Mouse (Mus musculus): Measurements from ENCODE around the gene Crabp2. TPM values are rescaled to one million over a fixed set of nuclear protein-coding genes. Genes with fewer than 3 reads are reported as not detected.

Gene Crabp2
- polyA plus RNA-seq, 1 experiment from 2014 or later: 44.1 TPM

GRCm38 (mm10) chr3:87971489-87972202, 23.2 kb downstream of the Crabp2 start:
- peak overlapping the region; percentile 54 for H3K4me3 ChIP-seq (ENCODE audit: low read depth, low read length)
- H3K27me3 ChIP-seq (ENCODE audit: control insufficient read depth, insufficient read depth, low read length): no peaks in the 10 kb centered on the region
- peak overlapping the region; percentile 65 for H3K9ac ChIP-seq (replicated peaks; ENCODE audit: low read depth, low read length)
- WGBS: 1% methylated on average over 50 of the region's 60 CpGs
- peak overlapping the region; percentile 58; the same call in 1 of the 2 replicates for H3K27ac ChIP-seq (ENCODE audit: low read length)
- peaks cover 38% of the 10 kb centered on the region for H3K4me1 ChIP-seq (ENCODE audit: control insufficient read depth, insufficient read depth, low read length)
- H3K9me3 ChIP-seq (ENCODE audit: control insufficient read depth, low read depth, low read length): no peaks in the 10 kb centered on the region
- H3K36me3 ChIP-seq (ENCODE audit: control insufficient read depth, insufficient read depth, low read length): no peaks in the 10 kb centered on the region; the same call in 1 of the 2 replicates
- peak overlapping the region; percentile 93 for H3K4me2 ChIP-seq (replicated peaks; ENCODE audit: low read depth, low read length)
- no peak for ATAC-seq (ENCODE audit: insufficient number of reproducible peaks, insufficient read depth, low FRiP score, low read depth)

- H3K4me1 ChIP-seq (ENCODE audit: control insufficient read depth, insufficient read depth, low read length): peaks cover 38% of the 10 kb centered on the region
- WGBS: 11% methylated on average over 8 of the region's 8 CpGs
- H3K9me3 ChIP-seq (ENCODE audit: control insufficient read depth, low read depth, low read length): no peaks in the 10 kb centered on the region
- peak overlapping the region; percentile 93 for H3K4me2 ChIP-seq (replicated peaks; ENCODE audit: low read depth, low read length)
- no peaks in the 10 kb centered on the region; the same call in 1 of the 2 replicates for H3K36me3 ChIP-seq (ENCODE audit: control insufficient read depth, insufficient read depth, low read length)
- H3K9ac ChIP-seq (replicated peaks; ENCODE audit: low read depth, low read length): peak overlapping the region; percentile 65
- H3K27ac ChIP-seq (ENCODE audit: low read length): peak overlapping the region; percentile 58; the same call in 1 of the 2 replicates
- ATAC-seq (ENCODE audit: insufficient number of reproducible peaks, insufficient read depth, low FRiP score, low read depth): no peak
- peak overlapping the region; percentile 54 for H3K4me3 ChIP-seq (ENCODE audit: low read depth, low read length)
- H3K27me3 ChIP-seq (ENCODE audit: control insufficient read depth, insufficient read depth, low read length): no peaks in the 10 kb centered on the region
Measured at GRCm38 (mm10) chr3:87972203-87972664, 23.8 kb downstream of the Crabp2 start.

GRCm38 (mm10) chr3:87972776-87973175, 24.3 kb downstream of the Crabp2 start:
- ATAC-seq (ENCODE audit: insufficient number of reproducible peaks, insufficient read depth, low FRiP score, low read depth): no peak
- peak overlapping the region; percentile 54 for H3K4me3 ChIP-seq (ENCODE audit: low read depth, low read length)
- no peak overlapping the region for H3K9ac ChIP-seq (replicated peaks; ENCODE audit: low read depth, low read length)
- H3K4me1 ChIP-seq (ENCODE audit: control insufficient read depth, insufficient read depth, low read length): peaks cover 38% of the 10 kb centered on the region
- H3K9me3 ChIP-seq (ENCODE audit: control insufficient read depth, low read depth, low read length): no peaks in the 10 kb centered on the region
- H3K27ac ChIP-seq (ENCODE audit: low read length): no peak overlapping the region
- H3K36me3 ChIP-seq (ENCODE audit: control insufficient read depth, insufficient read depth, low read length): no peaks in the 10 kb centered on the region; the same call in 1 of the 2 replicates
- H3K27me3 ChIP-seq (ENCODE audit: control insufficient read depth, insufficient read depth, low read length): no peaks in the 10 kb centered on the region
- WGBS: 24% methylated on average over 5 of the region's 5 CpGs
- H3K4me2 ChIP-seq (replicated peaks; ENCODE audit: low read depth, low read length): peak overlapping the region; percentile 93

- H3K4me1 ChIP-seq (ENCODE audit: control insufficient read depth, insufficient read depth, low read length): peaks cover 38% of the 10 kb centered on the region
- H3K9me3 ChIP-seq (ENCODE audit: control insufficient read depth, low read depth, low read length): no peaks in the 10 kb centered on the region
- peak overlapping the region; percentile 52; the same call in 1 of the 2 replicates for H3K27ac ChIP-seq (ENCODE audit: low read length)
- no peaks in the 10 kb centered on the region for H3K27me3 ChIP-seq (ENCODE audit: control insufficient read depth, insufficient read depth, low read length)
- no peaks in the 10 kb centered on the region; the same call in 1 of the 2 replicates for H3K36me3 ChIP-seq (ENCODE audit: control insufficient read depth, insufficient read depth, low read length)
- 0 out of 2 replicates have a peak overlapping the region, but pooled peaks have one; percentile 0 for H3K9ac ChIP-seq (replicated peaks; ENCODE audit: low read depth, low read length)
- peak overlapping the region; percentile 3; the same call in 1 of the 2 replicates for H3K4me3 ChIP-seq (ENCODE audit: low read depth, low read length)
- 45% methylated on average over 14 of the region's 14 CpGs for WGBS
- H3K4me2 ChIP-seq (replicated peaks; ENCODE audit: low read depth, low read length): peak overlapping the region; percentile 93
- no peak for ATAC-seq (ENCODE audit: insufficient number of reproducible peaks, insufficient read depth, low FRiP score, low read depth)
Measured at GRCm38 (mm10) chr3:87973593-87974380, 25.3 kb downstream of the Crabp2 start.

GRCm38 (mm10) chr3:87974381-87974987, 26.0 kb downstream of the Crabp2 start:
- WGBS: 29% methylated on average over 12 of the region's 12 CpGs
- no peaks in the 10 kb centered on the region for H3K9me3 ChIP-seq (ENCODE audit: control insufficient read depth, low read depth, low read length)
- no peak overlapping the region for H3K4me3 ChIP-seq (ENCODE audit: low read depth, low read length)
- peaks cover 38% of the 10 kb centered on the region for H3K4me1 ChIP-seq (ENCODE audit: control insufficient read depth, insufficient read depth, low read length)
- H3K36me3 ChIP-seq (ENCODE audit: control insufficient read depth, insufficient read depth, low read length): no peaks in the 10 kb centered on the region; the same call in 1 of the 2 replicates
- peak overlapping the region; percentile 52; the same call in 1 of the 2 replicates for H3K27ac ChIP-seq (ENCODE audit: low read length)
- H3K27me3 ChIP-seq (ENCODE audit: control insufficient read depth, insufficient read depth, low read length): no peaks in the 10 kb centered on the region
- H3K4me2 ChIP-seq (replicated peaks; ENCODE audit: low read depth, low read length): peak overlapping the region; percentile 93
- H3K9ac ChIP-seq (replicated peaks; ENCODE audit: low read depth, low read length): 0 out of 2 replicates have a peak overlapping the region, but pooled peaks have one; percentile 0
- no peak for ATAC-seq (ENCODE audit: insufficient number of reproducible peaks, insufficient read depth, low FRiP score, low read depth)

- no peaks in the 10 kb centered on the region for H3K27me3 ChIP-seq (ENCODE audit: control insufficient read depth, insufficient read depth, low read length)
- no peak overlapping the region for H3K4me3 ChIP-seq (ENCODE audit: low read depth, low read length)
- ATAC-seq (ENCODE audit: insufficient number of reproducible peaks, insufficient read depth, low FRiP score, low read depth): no peak
- H3K4me2 ChIP-seq (replicated peaks; ENCODE audit: low read depth, low read length): no peak overlapping the region
- peaks cover 36% of the 10 kb centered on the region for H3K4me1 ChIP-seq (ENCODE audit: control insufficient read depth, insufficient read depth, low read length)
- H3K27ac ChIP-seq (ENCODE audit: low read length): no peak overlapping the region
- WGBS: 81% methylated on average over 5 of the region's 5 CpGs
- no peaks in the 10 kb centered on the region; the same call in 1 of the 2 replicates for H3K36me3 ChIP-seq (ENCODE audit: control insufficient read depth, insufficient read depth, low read length)
- no peaks in the 10 kb centered on the region for H3K9me3 ChIP-seq (ENCODE audit: control insufficient read depth, low read depth, low read length)
- no peak overlapping the region for H3K9ac ChIP-seq (replicated peaks; ENCODE audit: low read depth, low read length)
Measured at GRCm38 (mm10) chr3:87979493-87979892, 31.0 kb downstream of the Crabp2 start.

GRCm38 (mm10) chr3:87980085-87980484, 31.6 kb downstream of the Crabp2 start:
- WGBS: 48% methylated on average over 3 of the region's 3 CpGs
- no peak overlapping the region for H3K27ac ChIP-seq (ENCODE audit: low read length)

GRCm38 (mm10) chr3:87980728-87981127, 32.3 kb downstream of the Crabp2 start:
- H3K36me3 ChIP-seq (ENCODE audit: control insufficient read depth, insufficient read depth, low read length): no peaks in the 10 kb centered on the region; the same call in 1 of the 2 replicates
- peaks cover 37% of the 10 kb centered on the region for H3K4me1 ChIP-seq (ENCODE audit: control insufficient read depth, insufficient read depth, low read length)
- H3K4me3 ChIP-seq (ENCODE audit: low read depth, low read length): no peak overlapping the region
- H3K27ac ChIP-seq (ENCODE audit: low read length): no peak overlapping the region
- ATAC-seq (ENCODE audit: insufficient number of reproducible peaks, insufficient read depth, low FRiP score, low read depth): no peak
- no peaks in the 10 kb centered on the region for H3K27me3 ChIP-seq (ENCODE audit: control insufficient read depth, insufficient read depth, low read length)
- WGBS: 59% methylated on average over 5 of the region's 5 CpGs
- H3K4me2 ChIP-seq (replicated peaks; ENCODE audit: low read depth, low read length): no peak overlapping the region
- H3K9me3 ChIP-seq (ENCODE audit: control insufficient read depth, low read depth, low read length): no peaks in the 10 kb centered on the region
- H3K9ac ChIP-seq (replicated peaks; ENCODE audit: low read depth, low read length): no peak overlapping the region

More at GRCm38 (mm10) chr3:87980085-87980484, 31.6 kb downstream of the Crabp2 start:
- no peaks in the 10 kb centered on the region; the same call in 1 of the 2 replicates for H3K36me3 ChIP-seq (ENCODE audit: control insufficient read depth, insufficient read depth, low read length)
- no peak overlapping the region for H3K4me3 ChIP-seq (ENCODE audit: low read depth, low read length)
- ATAC-seq (ENCODE audit: insufficient number of reproducible peaks, insufficient read depth, low FRiP score, low read depth): no peak
- no peak overlapping the region for H3K4me2 ChIP-seq (replicated peaks; ENCODE audit: low read depth, low read length)
- H3K27me3 ChIP-seq (ENCODE audit: control insufficient read depth, insufficient read depth, low read length): no peaks in the 10 kb centered on the region
- peaks cover 33% of the 10 kb centered on the region for H3K4me1 ChIP-seq (ENCODE audit: control insufficient read depth, insufficient read depth, low read length)
- no peaks in the 10 kb centered on the region for H3K9me3 ChIP-seq (ENCODE audit: control insufficient read depth, low read depth, low read length)
- no peak overlapping the region for H3K9ac ChIP-seq (replicated peaks; ENCODE audit: low read depth, low read length)

Data from stomach, embryonic 14.5 days (tissue).